Mouse (Mus musculus): ENCODE data around the gene Drap1.

DNA sequence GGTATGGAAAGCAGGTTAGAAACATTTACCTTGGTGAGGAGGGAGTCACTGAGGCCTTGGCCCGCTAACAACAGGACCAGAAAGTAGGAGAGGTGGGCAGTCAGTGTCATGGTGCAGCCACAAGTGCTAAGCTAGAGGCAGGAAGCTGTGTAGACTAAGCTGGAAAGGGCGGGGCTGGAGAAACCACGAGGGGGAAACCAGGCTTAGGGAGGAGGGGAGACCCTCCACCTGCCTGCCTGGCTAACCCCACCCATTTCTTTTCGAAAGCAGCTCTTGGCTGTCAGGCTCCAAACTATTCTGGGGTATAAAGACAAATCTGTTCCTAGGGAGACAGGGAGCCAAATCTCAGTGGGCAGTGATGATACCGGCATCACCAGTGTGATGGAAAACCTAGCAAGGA lies 43.6 kb upstream of the Drap1 start, which contains the start of gene Ctsw:
- no peak for TF ChIP-seq CTCF (IDR thresholded peaks at IDR 0.05; ENCODE audit: low read depth)
- no peak for TF ChIP-seq EP300 (optimal IDR thresholded peaks at IDR 0.05)

All from stomach, postnatal 0 days (tissue).